Mouse (Mus musculus): ENCODE data around the gene Mvb12b.

- TF ChIP-seq GATA1 (IDR thresholded peaks at IDR 0.05; ENCODE audit: borderline replicate concordance, low read length) (no peak), FLI1 (IDR thresholded peaks at IDR 0.05; ENCODE audit: low read length) (no peak)
Observed at GRCm38 (mm10) chr2:33931161-33931560, 43.4 kb upstream of the Mvb12b start.

Data from megakaryocyte, embryonic 14.5 days (primary cell).